Mouse (Mus musculus) heart, embryonic 14.5 days (tissue): ENCODE data around the gene Glo1. TPM values are rescaled to one million over a fixed set of nuclear protein-coding genes. Genes with fewer than 3 reads are reported as not detected.

Source experiments
- ATAC-seq: fragments of 200-750 bp; cut with Nextera tagmentation; 2 replicates; pipeline ENCODE4 v1.8.0; 2017; ENCODE audit warnings: low read depth, moderate TSS enrichment; ENCODE audit not compliant: insufficient number of reproducible peaks, insufficient read depth, low FRiP score
- H3K27ac ChIP-seq, 2 experiments: fragments of 200-500 bp in 1 of 2; fragments of 300-500 bp in 1 of 2; sonication (generic) in 1 of 2; replicated peaks in 1 of 2; 2 replicates each; pipeline ENCODE4 v1.5.1; 2012 to 2014; ENCODE audit warnings: low read depth in 2 of 2, low read length in 2 of 2, control low read depth in 1 of 2, mild to moderate bottlenecking in 1 of 2, mixed read lengths in 1 of 2; ENCODE audit not compliant: control insufficient read depth in 1 of 2, insufficient read depth in 1 of 2
- H3K27me3 ChIP-seq: fragments of 300-500 bp; sonication (generic); 2 replicates; pipeline ENCODE4 v1.6.1; 2014; ENCODE audit warnings: mild to moderate bottlenecking, low read length, control low read depth; ENCODE audit not compliant: control insufficient read depth, insufficient read depth
- H3K36me3 ChIP-seq: fragments of 300-500 bp; sonication (generic); 2 replicates; pipeline ENCODE4 v1.6.1; 2014; ENCODE audit warnings: mild to moderate bottlenecking, control low read depth, low read length, mixed read lengths; ENCODE audit not compliant: control insufficient read depth, insufficient read depth
- H3K4me1 ChIP-seq, 2 experiments: fragments of 200-500 bp in 1 of 2; fragments of 300-500 bp in 1 of 2; sonication (generic) in 1 of 2; 2 replicates each; pipeline ENCODE4 v1.6.1; 2012 to 2014; ENCODE audit warnings: low read length in 2 of 2, control low read depth in 1 of 2, mixed read lengths in 1 of 2; ENCODE audit not compliant: control insufficient read depth in 2 of 2, insufficient read depth in 2 of 2
- H3K4me2 ChIP-seq: fragments of 300-500 bp; sonication (generic); 2 replicates; pipeline ENCODE4 v1.6.1; 2014; ENCODE audit warnings: mild to moderate bottlenecking, low read length
- H3K4me3 ChIP-seq, 2 experiments: fragments of 200-500 bp in 1 of 2; fragments of 300-500 bp in 1 of 2; sonication (generic) in 1 of 2; 2 replicates each; pipeline ENCODE4 v1.5.1; 2012 to 2014; ENCODE audit warnings: low read length in 2 of 2, mild to moderate bottlenecking in 2 of 2, control low read depth in 1 of 2, low read depth in 1 of 2, moderate library complexity in 1 of 2; ENCODE audit not compliant: control insufficient read depth in 1 of 2, insufficient read depth in 1 of 2
- H3K9ac ChIP-seq: fragments of 300-500 bp; sonication (generic); 2 replicates; pipeline ENCODE4 v1.6.1; 2014; ENCODE audit warnings: mild to moderate bottlenecking, low read length
- H3K9me3 ChIP-seq: fragments of 300-500 bp; sonication (generic); 2 replicates; pipeline ENCODE4 v1.6.1; 2016; ENCODE audit warnings: low read length, control low read depth; ENCODE audit not compliant: control insufficient read depth
- whole genome bisulfite sequencing: fragments of 180-500 bp; shearing (Covaris S2); extraction: QIAGEN DNeasy Blood & Tissue Kit; methylation state at CpG from one replicate; pipeline ENCODE4 v1.1.7; 2014; 5-methylcytosine and 5-hydroxymethylcytosine counted together
- polyA plus RNA-seq: library from polyadenylated mRNA; unstranded; fragments of >200 nt; fragmentation: Nextera tagmentation; extraction: Ambion mirVana; gene quantifications from 2 replicates; pipeline ENCODE4 v1.2.1, GENCODE M21; 2014

Glo1 gene
- polyA plus RNA-seq, 1 experiment from 2014 or later = 225 TPM

DNA sequence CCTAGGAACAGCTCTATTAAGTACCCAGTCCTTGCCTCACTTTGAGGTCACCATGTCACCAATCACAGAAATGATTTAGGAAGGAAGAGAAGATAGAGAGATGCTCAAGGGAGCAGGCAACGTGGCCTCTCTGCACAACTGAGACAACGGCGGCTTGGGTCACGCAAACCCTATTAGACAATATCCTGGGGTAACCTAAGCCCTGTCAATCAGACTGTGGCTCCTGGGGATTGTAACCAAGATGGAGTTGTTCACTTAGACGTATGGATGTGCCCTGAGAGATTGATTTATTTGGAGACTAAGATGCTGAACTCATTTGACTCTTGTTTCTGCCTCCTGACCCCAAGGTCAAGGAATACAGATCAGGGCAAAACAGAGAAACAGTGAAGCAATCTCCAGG lies 32.3 kb downstream of the Glo1 start:
- Histone ChIP-seq H3K27me3 (no peaks in the 10 kb centered on the region), H3K36me3 (peaks cover 68% of the 10 kb centered on the region), H3K4me3 (no peak overlapping the region), H3K27ac (no peak overlapping the region), H3K4me2 (no peak overlapping the region), H3K9ac (no peak overlapping the region), H3K4me1 (no peaks in the 10 kb centered on the region), H3K9me3 (no peaks in the 10 kb centered on the region)
- 74% methylated on average over 5 of the region's 5 CpGs for WGBS
- ATAC-seq = no peak

DNA sequence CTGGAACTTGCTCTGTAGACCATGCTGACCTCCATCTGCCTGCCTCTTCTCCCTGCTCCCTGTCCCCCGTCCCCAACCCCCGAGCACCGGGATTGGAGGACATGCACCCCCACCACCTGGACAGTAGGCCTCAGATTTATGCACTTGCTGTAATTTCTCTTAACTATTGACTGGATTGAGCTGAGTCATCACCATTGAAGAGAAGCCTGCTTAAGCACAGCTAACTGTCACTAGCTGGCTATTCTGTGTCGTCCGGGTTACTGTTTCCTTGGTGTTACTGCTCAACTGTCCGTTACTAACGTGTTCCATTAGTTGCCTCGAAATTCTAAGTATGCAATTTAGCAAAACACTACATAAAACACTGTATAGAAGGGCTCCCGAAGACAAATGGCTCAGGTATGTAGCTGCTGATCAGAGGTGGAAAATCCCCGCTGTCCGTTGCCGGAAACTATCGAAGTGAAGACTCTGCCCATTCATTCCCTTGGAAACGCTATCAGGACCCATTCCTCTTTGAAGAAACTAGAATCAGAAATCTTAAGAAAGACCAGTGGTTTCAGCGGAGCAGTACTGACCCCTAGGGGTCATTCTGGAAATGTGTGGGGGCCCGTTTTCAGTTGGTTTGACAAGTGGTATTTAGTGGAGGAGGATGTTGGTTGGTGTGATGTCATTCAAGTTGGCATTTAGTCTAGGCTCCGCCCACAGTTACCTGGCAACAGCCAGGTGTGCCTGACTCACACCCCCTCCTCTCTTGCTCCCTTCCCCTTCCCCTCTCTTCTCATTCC lies 36.1 kb downstream of the Glo1 start:
- H3K4me2 ChIP-seq = no peak overlapping the region
- peaks cover 33% of the 10 kb centered on the region for H3K36me3 ChIP-seq
- WGBS = 49% methylated on average over 17 of the region's 17 CpGs
- no peak overlapping the region for H3K9ac ChIP-seq
- H3K4me1 ChIP-seq = no peaks in the 10 kb centered on the region
- H3K27ac ChIP-seq = no peak overlapping the region
- no peaks in the 10 kb centered on the region for H3K27me3 ChIP-seq
- ATAC-seq = no peak
- H3K4me3 ChIP-seq = no peak overlapping the region
- no peaks in the 10 kb centered on the region for H3K9me3 ChIP-seq

DNA sequence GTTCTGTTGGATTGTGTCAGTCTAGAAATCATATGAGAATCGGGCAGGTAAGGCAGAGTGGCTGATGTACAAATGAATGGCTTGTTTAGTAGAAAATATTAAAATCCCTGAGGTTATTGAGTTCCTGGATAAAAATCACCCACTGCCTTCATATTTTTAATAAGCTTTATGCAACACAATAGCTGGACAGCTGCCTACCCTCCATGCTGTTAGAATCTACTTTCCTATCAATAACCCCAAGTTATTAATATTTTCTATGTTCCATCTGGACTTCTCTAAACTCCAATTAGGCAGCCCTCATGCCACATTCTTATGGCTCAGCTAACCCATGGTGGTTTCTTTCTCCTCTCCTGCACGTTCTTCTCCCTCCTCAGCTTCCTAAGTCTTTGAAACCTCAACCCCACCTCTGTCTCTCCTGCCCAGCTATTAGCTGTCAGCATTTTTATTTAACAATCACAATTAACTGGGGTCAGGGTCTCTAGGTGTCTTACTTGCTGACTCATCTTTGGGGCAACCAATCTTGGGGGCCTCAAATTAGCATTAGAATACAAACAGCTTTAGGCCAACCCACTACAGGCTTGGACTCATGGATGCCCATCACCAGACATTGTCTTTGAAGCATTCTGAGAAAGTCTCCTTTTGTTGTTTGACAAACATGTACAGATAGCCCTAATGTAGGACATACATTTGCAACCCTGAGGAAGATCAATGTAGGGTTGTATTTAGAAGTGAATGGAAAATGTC lies 43.2 kb downstream of the Glo1 start:
- ATAC-seq = no peak
- H3K4me2 ChIP-seq = no peak overlapping the region
- H3K9ac ChIP-seq = no peak overlapping the region
- WGBS = 77% methylated on average over 2 of the region's 2 CpGs
- H3K27me3 ChIP-seq = no peaks in the 10 kb centered on the region
- H3K36me3 ChIP-seq = no peaks in the 10 kb centered on the region
- H3K4me3 ChIP-seq = no peak overlapping the region
- no peak overlapping the region for H3K27ac ChIP-seq
- no peaks in the 10 kb centered on the region for H3K4me1 ChIP-seq
- H3K9me3 ChIP-seq = no peaks in the 10 kb centered on the region

DNA sequence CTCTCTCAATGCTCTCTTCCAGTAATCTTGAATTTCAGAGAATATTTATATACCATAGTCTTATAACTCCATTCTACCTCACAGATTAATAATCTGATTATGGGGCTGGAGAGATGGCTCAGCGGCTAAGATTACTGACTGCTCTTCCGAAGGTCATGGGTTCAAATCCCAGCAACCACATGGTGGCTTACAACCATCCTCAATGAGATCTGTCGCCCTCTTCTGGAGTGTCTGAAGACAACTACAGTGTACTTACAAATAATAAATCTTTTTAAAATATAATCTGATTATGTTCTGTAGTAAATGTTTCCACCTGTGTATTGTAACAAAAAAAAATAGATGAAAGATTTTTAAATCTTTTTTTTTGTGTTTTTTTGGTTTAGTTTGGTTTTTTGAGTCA lies 44.4 kb downstream of the Glo1 start:
- Histone ChIP-seq H3K4me2 (no peak overlapping the region), H3K4me3 (no peak overlapping the region), H3K27ac (no peak overlapping the region), H3K27me3 (no peaks in the 10 kb centered on the region), H3K9me3 (no peaks in the 10 kb centered on the region), H3K36me3 (no peaks in the 10 kb centered on the region), H3K4me1 (no peaks in the 10 kb centered on the region), H3K9ac (no peak overlapping the region)
- 82% methylated on average over 3 of the region's 3 CpGs for WGBS
- ATAC-seq = no peak

DNA sequence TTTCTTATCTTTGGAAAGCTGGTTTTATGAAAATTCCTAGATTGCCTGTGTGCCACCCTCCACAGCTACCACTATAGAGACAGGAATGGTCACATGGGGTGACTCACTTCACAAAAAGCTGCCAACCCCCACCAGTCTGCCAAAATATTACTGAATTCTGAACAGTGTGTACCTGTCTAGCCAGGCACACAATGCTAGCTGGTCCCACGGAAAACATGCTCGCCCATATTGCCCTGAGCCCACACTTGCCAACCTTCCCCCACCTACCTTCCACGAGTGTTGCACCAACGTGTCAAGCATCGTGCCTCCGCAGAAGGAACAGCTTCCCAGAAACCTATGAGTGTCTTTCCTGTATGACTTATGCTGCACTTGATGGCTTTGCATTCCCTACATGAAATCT lies 45.5 kb downstream of the Glo1 start:
- Histone ChIP-seq H3K36me3 (no peaks in the 10 kb centered on the region), H3K27ac (no peak overlapping the region), H3K4me2 (no peak overlapping the region), H3K27me3 (no peaks in the 10 kb centered on the region), H3K9ac (no peak overlapping the region), H3K4me1 (peaks cover 4 to 5% of the 10 kb centered on the region in 2 experiments; a peak in 3 of 4 replicates), H3K9me3 (no peaks in the 10 kb centered on the region), H3K4me3 (no peak overlapping the region)
- ATAC-seq = no peak
- 92% methylated on average over 6 of the region's 6 CpGs for WGBS

DNA sequence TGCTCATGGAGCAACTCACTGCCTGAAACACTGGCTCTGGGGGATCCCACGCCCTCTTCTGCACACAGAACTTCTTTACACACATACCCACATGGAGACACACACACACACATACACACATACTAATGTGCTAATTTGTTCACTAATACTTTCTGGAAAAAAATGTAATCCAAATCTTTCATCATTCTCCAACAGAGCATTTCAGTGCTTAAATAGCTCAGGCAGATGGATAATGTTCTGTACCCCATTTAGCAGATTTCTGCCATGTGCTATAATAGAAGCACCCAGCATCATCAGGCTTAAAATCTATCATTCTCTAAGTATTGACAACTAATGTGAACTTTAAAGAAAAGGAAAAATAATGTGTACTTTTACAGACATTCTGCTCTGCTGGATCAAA lies 45.9 kb downstream of the Glo1 start:
- no peak overlapping the region for H3K4me3 ChIP-seq
- H3K4me2 ChIP-seq = no peak overlapping the region
- no peaks in the 10 kb centered on the region for H3K36me3 ChIP-seq
- WGBS = 57% methylated on average over 1 of the region's 1 CpGs
- no peaks in the 10 kb centered on the region for H3K9me3 ChIP-seq
- H3K9ac ChIP-seq = no peak overlapping the region
- no peak for ATAC-seq
- no peak overlapping the region for H3K27ac ChIP-seq
- no peaks in the 10 kb centered on the region for H3K27me3 ChIP-seq
- H3K4me1 ChIP-seq = peaks cover 4 to 5% of the 10 kb centered on the region in 2 experiments; a peak in 3 of 4 replicates

DNA sequence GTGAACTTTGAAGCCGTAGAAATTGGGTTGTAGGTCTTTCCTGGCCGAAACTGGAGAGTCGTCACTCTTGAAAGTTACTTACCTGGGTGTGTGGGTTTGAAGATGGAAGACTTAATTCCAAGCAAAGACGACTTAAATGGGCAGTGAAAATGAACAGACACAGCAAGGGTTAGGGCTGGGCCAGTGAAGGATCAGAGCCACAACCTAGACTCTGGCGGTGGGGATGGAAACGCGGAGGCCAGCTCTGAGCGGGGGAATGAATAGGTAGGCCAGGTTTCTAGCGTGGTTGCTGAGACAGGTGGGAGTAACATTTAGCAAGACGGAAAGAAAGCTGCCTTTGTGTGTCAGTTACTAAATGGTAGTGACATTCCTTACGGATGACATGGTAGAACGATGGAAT lies 49.7 kb downstream of the Glo1 start:
- Histone ChIP-seq H3K4me2 (peak overlapping the region; percentile 81), H3K27ac (no peak overlapping the region), H3K9ac (peak overlapping the region; percentile 85), H3K36me3 (no peaks in the 10 kb centered on the region), H3K4me3 (peak overlapping the region; percentile 63 to 85), H3K9me3 (no peaks in the 10 kb centered on the region), H3K27me3 (no peaks in the 10 kb centered on the region), H3K4me1 (peaks cover 9 to 21% of the 10 kb centered on the region in 2 experiments; a peak in 3 of 4 replicates)
- 58% methylated on average over 12 of the region's 12 CpGs for WGBS
- ATAC-seq = no peak
